Mouse (Mus musculus) heart, postnatal 0 days (tissue): Measurements from ENCODE around the gene Ubd. TPM values are rescaled to one million over a fixed set of nuclear protein-coding genes. Genes with fewer than 3 reads are reported as not detected.
A peak's percentile ranks its signal among the peaks of the same experiment; 100 is the strongest.
"Not testable (repeated sequence)": the region's sequence is repeated elsewhere in the genome, so short reads cannot be mapped to it uniquely, and the experiment has no call there.

ENCODE experiments used
- ATAC-seq: fragments of 200-750 bp; cut with Nextera tagmentation; 2 replicates; pipeline ENCODE4 v1.8.0; 2017; ENCODE audit warnings: low read depth, moderate number of reproducible peaks, moderate library complexity; ENCODE audit not compliant: insufficient read depth
- DNase-seq: peaks from one replicate; pipeline ENCODE4 v3.0.0-alpha.2; 2016; ENCODE audit warnings: low spot score
- H3K27ac ChIP-seq: fragments of 300-500 bp; sonication (generic); 2 replicates; pipeline ENCODE4 v1.5.1; 2014; ENCODE audit warnings: low read depth, mild to moderate bottlenecking
- H3K27me3 ChIP-seq: fragments of 300-500 bp; sonication (generic); 2 replicates; pipeline ENCODE4 v1.6.1; 2014; ENCODE audit warnings: low read length, mixed read lengths; ENCODE audit not compliant: control insufficient read depth, insufficient read depth
- H3K36me3 ChIP-seq: fragments of 300-500 bp; sonication (generic); replicated peaks from 2 replicates; pipeline ENCODE4 v1.6.1; 2014; ENCODE audit warnings: low read length, mixed read lengths; ENCODE audit not compliant: control insufficient read depth, insufficient read depth
- H3K4me1 ChIP-seq: fragments of 300-500 bp; sonication (generic); 2 replicates; pipeline ENCODE4 v1.6.1; 2014; ENCODE audit warnings: antibody characterized with exemption; ENCODE audit not compliant: control insufficient read depth, insufficient read depth
- H3K4me2 ChIP-seq: fragments of 300-500 bp; sonication (generic); 2 replicates; pipeline ENCODE4 v1.6.1; 2014; ENCODE audit warnings: low read depth, mild to moderate bottlenecking, low read length, moderate library complexity
- H3K4me3 ChIP-seq: fragments of 300-500 bp; sonication (generic); 2 replicates; pipeline ENCODE4 v1.5.1; 2014; ENCODE audit warnings: low read depth, low read length
- H3K9ac ChIP-seq: fragments of 300-500 bp; sonication (generic); replicated peaks from 2 replicates; pipeline ENCODE4 v1.6.1; 2014; ENCODE audit warnings: low read depth, low read length, mixed read lengths
- H3K9me3 ChIP-seq: fragments of 300-500 bp; sonication (generic); replicated peaks from 2 replicates; pipeline ENCODE4 v1.6.1; 2016; ENCODE audit warnings: low read length; ENCODE audit not compliant: control insufficient read depth
- CTCF ChIP-seq: IDR thresholded peaks from 2 replicates; pipeline ENCODE4 v1.5.1; 2016; ENCODE audit warnings: antibody characterized with exemption, control low read depth, low read depth
- EP300 ChIP-seq: IDR thresholded peaks from 2 replicates; pipeline ENCODE4 v1.6.1; 2016; ENCODE audit warnings: antibody characterized with exemption, low read depth
- WGBS: fragments of 180-500 bp; shearing (Covaris S2); extraction: QIAGEN DNeasy Blood & Tissue Kit; methylation state at CpG from one replicate; pipeline ENCODE4 v1.1.7; 2014; 5-methylcytosine and 5-hydroxymethylcytosine counted together
- polyA plus RNA-seq: library from polyadenylated mRNA; unstranded; fragments of >200 nt; fragmentation: Nextera tagmentation; extraction: Ambion mirVana; gene quantifications from 2 replicates; pipeline ENCODE4 v1.2.1, GENCODE M21; 2015
- total RNA-seq: library from RNA; depleted of rRNA; stranded (reverse); fragments of >200 nt; gene quantifications from 2 replicates; pipeline ENCODE4 v1.2.3, GENCODE M21; 2014; ENCODE audit warnings: low replicate concordance; rRNA removed

Ubd gene
- total and polyA plus RNA-seq, 2 experiments from 2014 or later = not detected

GRCm38 (mm10) chr17:37213018-37213417 is 19.3 kb downstream of the Ubd start, which contains the start of gene Olfr95:
Gene Olfr95, minus strand, starts transcription at chr17:37213118.
- WGBS = 57% methylated on average over 3 of the region's 3 CpGs

DNA sequence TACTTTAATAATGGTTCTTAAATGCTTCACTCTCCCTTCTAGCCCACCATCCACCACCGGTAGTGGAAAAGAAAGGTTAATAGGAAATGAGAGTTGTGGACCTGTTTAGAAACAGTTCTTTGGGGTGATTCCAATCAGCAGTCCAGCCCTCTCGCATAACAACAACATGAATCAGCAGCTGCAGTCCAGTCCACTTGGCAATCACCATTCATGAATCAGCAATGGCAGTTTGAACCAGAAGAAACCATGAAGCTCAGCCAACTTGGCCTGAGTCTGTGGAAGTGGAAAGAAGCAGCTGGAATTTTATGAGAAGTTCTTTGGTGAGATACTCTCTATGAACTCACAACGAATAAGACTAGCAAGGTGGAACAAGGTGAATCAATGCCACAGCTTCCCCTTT is 24.8 kb downstream of the Ubd start:
- Histone ChIP-seq H3K9me3 (no peaks in the 10 kb centered on the region; the same call in 1 of the 2 replicates), H3K4me3 (no peak overlapping the region), H3K4me2 (no peak overlapping the region), H3K27me3 (no peaks in the 10 kb centered on the region), H3K4me1 (no peaks in the 10 kb centered on the region), H3K9ac (no peak overlapping the region), H3K27ac (no peak overlapping the region), H3K36me3 (no peaks in the 10 kb centered on the region)
- TF ChIP-seq EP300 (no peak), CTCF (no peak)
- DNase-seq (no peak), ATAC-seq (no peak)
- 72% methylated on average over 3 of the region's 3 CpGs for WGBS

More at GRCm38 (mm10) chr17:37213018-37213417, 19.3 kb downstream of the Ubd start, which contains the start of gene Olfr95:
- no peak within 1 kb of the TSS for H3K27ac ChIP-seq
- no peaks in the 10 kb centered on the region for H3K36me3 ChIP-seq
- DNase-seq (no peak), ATAC-seq (no peak)
- H3K9ac ChIP-seq = no peak within 1 kb of the TSS
- no peak for TF ChIP-seq CTCF
- no peak for TF ChIP-seq EP300
- no peaks in the 10 kb centered on the region for H3K4me1 ChIP-seq
- no peak within 1 kb of the TSS for H3K4me2 ChIP-seq
- no peaks in the 10 kb centered on the region; the same call in 1 of the 2 replicates for H3K9me3 ChIP-seq
- no peak within 1 kb of the TSS for H3K4me3 ChIP-seq
- H3K27me3 ChIP-seq = peaks cover 19% of the 10 kb centered on the region

DNA sequence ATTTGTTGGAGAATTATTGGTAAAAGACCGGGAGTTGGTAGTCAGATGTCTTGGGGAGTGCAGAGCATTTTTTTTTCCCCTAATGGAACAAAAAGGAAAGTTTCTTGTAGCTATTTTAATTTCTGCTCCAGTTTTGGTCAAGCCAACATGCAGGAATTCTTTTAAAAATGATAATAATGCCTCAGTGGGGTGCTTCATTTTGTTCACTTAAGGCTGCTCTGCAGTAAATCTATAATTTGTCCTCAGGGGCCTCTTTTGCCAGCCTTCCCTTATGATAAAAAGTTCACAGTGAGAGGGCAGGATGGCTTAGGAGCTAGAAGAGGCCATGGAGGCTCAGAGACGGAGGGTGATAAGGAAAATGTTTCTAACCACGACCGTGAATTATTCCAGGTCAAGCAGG is 26.2 kb downstream of the Ubd start, which contains the start of gene Olfr96:
Olfr96 (plus strand) TSS at position 301 of the 400 bp plus-strand sequence.
- WGBS = 50% methylated on average over 4 of the region's 4 CpGs
- H3K4me1 ChIP-seq = no peaks in the 10 kb centered on the region
- no peak within 1 kb of the TSS for H3K9ac ChIP-seq
- ATAC-seq (no peak), DNase-seq (no peak)
- H3K27me3 ChIP-seq = no peaks in the 10 kb centered on the region
- no peaks in the 10 kb centered on the region; the same call in 1 of the 2 replicates for H3K9me3 ChIP-seq
- no peak within 1 kb of the TSS for H3K27ac ChIP-seq
- no peak within 1 kb of the TSS for H3K4me2 ChIP-seq
- no peak within 1 kb of the TSS for H3K4me3 ChIP-seq
- H3K36me3 ChIP-seq = no peaks in the 10 kb centered on the region
- TF ChIP-seq EP300 = no peak
- no peak for TF ChIP-seq CTCF

DNA sequence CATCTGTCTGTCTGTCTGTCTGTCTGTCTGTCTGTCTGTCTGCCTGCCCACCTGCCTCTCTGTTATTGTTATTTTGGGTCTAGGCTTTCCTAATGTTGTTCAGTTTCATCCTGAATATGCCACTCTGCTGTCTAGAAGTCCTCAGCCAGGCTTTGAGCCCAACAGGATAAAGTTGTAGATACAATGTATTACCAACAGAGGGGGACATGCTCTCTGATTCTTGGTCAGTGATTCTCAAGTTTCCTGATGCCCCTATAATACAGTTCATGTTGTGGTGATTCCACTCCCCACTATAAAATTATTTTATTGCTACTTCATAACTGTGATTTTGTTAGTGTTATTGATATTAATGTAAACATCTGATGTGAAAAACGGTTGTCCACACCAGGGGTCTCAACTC is 28.2 kb downstream of the Ubd start:
- no peak overlapping the region for H3K9ac ChIP-seq
- no peak overlapping the region for H3K4me3 ChIP-seq
- ATAC-seq (no peak), DNase-seq (no peak)
- no peaks in the 10 kb centered on the region for H3K27me3 ChIP-seq
- no peaks in the 10 kb centered on the region; the same call in 1 of the 2 replicates for H3K9me3 ChIP-seq
- no peak overlapping the region for H3K4me2 ChIP-seq
- no peaks in the 10 kb centered on the region for H3K36me3 ChIP-seq
- no peaks in the 10 kb centered on the region for H3K4me1 ChIP-seq
- no peak for TF ChIP-seq EP300
- TF ChIP-seq CTCF = peak; percentile 19; the same call in 1 of the 2 replicates
- H3K27ac ChIP-seq = no peak overlapping the region
- WGBS = 24% methylated on average over 1 of the region's 1 CpGs

- H3K4me3 ChIP-seq, DNase-seq, H3K4me1 ChIP-seq, H3K4me2 ChIP-seq, H3K9ac ChIP-seq, H3K36me3 ChIP-seq, H3K9me3 ChIP-seq, H3K27ac ChIP-seq, ATAC-seq, H3K27me3 ChIP-seq: not testable (repeated sequence)
- 71% methylated on average over 2 of the region's 2 CpGs for WGBS
These were observed 43.5 kb downstream of the Ubd start, which contains the start of gene Olfr97 for GRCm38 (mm10) chr17:37237230-37237629. Gene Olfr97, minus strand, starts transcription at chr17:37237330.

DNA sequence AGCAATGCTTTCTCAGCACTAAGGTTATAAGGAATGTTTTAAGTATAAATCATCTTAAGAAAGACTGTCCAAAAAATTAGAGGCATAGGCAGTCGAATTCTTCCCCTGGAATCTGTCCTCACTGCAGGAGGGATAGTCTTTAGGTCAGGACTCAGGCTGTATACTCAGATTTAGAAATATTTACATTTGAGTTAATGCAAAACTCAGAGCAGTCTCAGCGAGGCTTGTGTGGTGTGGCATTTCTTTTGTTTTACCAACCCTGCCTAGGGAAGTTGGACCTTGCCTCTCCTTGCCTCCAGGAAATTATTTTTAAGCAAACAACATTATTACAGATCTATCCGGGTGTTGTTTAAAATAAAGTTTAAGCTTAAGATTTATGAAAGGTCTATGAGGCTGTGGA is 48.5 kb downstream of the Ubd start:
- H3K4me3 ChIP-seq = no peak overlapping the region
- WGBS = 48% methylated on average over 3 of the region's 3 CpGs

More for the DNA sequence above, 48.5 kb downstream of the Ubd start:
- Histone ChIP-seq H3K36me3 (no peaks in the 10 kb centered on the region), H3K9me3 (no peaks in the 10 kb centered on the region), H3K27me3 (no peaks in the 10 kb centered on the region), H3K4me1 (no peaks in the 10 kb centered on the region), H3K9ac (no peak overlapping the region), H3K27ac (no peak overlapping the region), H3K4me2 (no peak overlapping the region)
- TF ChIP-seq CTCF (no peak), EP300 (no peak)
- no peak for DNase-seq
- ATAC-seq = no peak

Other genes starting within 250 kb of the Ubd start
- gene Ppp1r11, start 242.2 kb upstream of the Ubd start, total RNA-seq = 22.3 and 29.6 TPM in 2 replicates
- 84.0 and 84.4 TPM in 2 replicates for gene Ppp1r11, start 242.2 kb upstream of the Ubd start, polyA plus RNA-seq
- gene Znrd1, start 235.3 kb upstream of the Ubd start, total RNA-seq = 13.4 and 20.4 TPM in 2 replicates
- 33.6 and 38.4 TPM in 2 replicates for gene Znrd1, start 235.3 kb upstream of the Ubd start, polyA plus RNA-seq
- gene Znrd1as, start 235.3 kb upstream of the Ubd start, total RNA-seq = 2.8 TPM in 1 of 2 replicates, not detected in the other
- 8.2 and 10.0 TPM in 2 replicates for gene Znrd1as, start 235.3 kb upstream of the Ubd start, polyA plus RNA-seq
- gene 2410137M14Rik, start 212.7 kb upstream of the Ubd start, total RNA-seq = not detected in 2 replicates
- 0.18 TPM in 1 of 2 replicates, not detected in the other for gene 2410137M14Rik, start 212.7 kb upstream of the Ubd start, polyA plus RNA-seq
- not detected in 2 replicates for gene H2-M5, start 204.4 kb upstream of the Ubd start, total RNA-seq
- gene H2-M5, start 204.4 kb upstream of the Ubd start, polyA plus RNA-seq = 0.04 TPM in 1 of 2 replicates, not detected in the other
- gene Zfp57, start 192.7 kb upstream of the Ubd start, total RNA-seq = 12.5 and 14.7 TPM in 2 replicates
- 9.2 and 10.0 TPM in 2 replicates for gene Zfp57, start 192.7 kb upstream of the Ubd start, polyA plus RNA-seq
- not detected in 2 replicates for gene Mog, start 170.5 kb upstream of the Ubd start, total RNA-seq
- gene Mog, start 170.5 kb upstream of the Ubd start, polyA plus RNA-seq = not detected in 2 replicates
- gene Gabbr1, start 147.9 kb upstream of the Ubd start, total RNA-seq = 4.8 and 6.7 TPM in 2 replicates
- gene Gabbr1, start 147.9 kb upstream of the Ubd start, polyA plus RNA-seq = 1.8 and 1.9 TPM in 2 replicates
- gene Olfr90, start 105.4 kb upstream of the Ubd start, total RNA-seq = not detected in 2 replicates
- gene Olfr90, start 105.4 kb upstream of the Ubd start, polyA plus RNA-seq = not detected in 2 replicates
- gene Olfr91, start 95.6 kb upstream of the Ubd start, total RNA-seq = not detected in 2 replicates
- gene Olfr91, start 95.6 kb upstream of the Ubd start, polyA plus RNA-seq = not detected in 2 replicates
- gene Olfr92, start 73.8 kb upstream of the Ubd start, total RNA-seq = not detected in 2 replicates
- gene Olfr92, start 73.8 kb upstream of the Ubd start, polyA plus RNA-seq = not detected in 2 replicates
- not detected in 2 replicates for gene Olfr93, start 32.4 kb upstream of the Ubd start, total RNA-seq
- not detected in 2 replicates for gene Olfr93, start 32.4 kb upstream of the Ubd start, polyA plus RNA-seq
- not detected in 2 replicates for gene Olfr94, start 7.1 kb downstream of the Ubd start, total RNA-seq
- gene Olfr94, start 7.1 kb downstream of the Ubd start, polyA plus RNA-seq = not detected in 2 replicates
- not detected in 2 replicates for gene Olfr95, start 19.2 kb downstream of the Ubd start, total RNA-seq
- gene Olfr95, start 19.2 kb downstream of the Ubd start, polyA plus RNA-seq = not detected in 2 replicates
- not detected in 2 replicates for gene Olfr96, start 26.3 kb downstream of the Ubd start, total RNA-seq
- not detected in 2 replicates for gene Olfr96, start 26.3 kb downstream of the Ubd start, polyA plus RNA-seq
- not detected in 2 replicates for gene Olfr97, start 43.4 kb downstream of the Ubd start, total RNA-seq
- not detected in 2 replicates for gene Olfr97, start 43.4 kb downstream of the Ubd start, polyA plus RNA-seq
- not detected in 2 replicates for gene Olfr98, start 69.9 kb downstream of the Ubd start, total RNA-seq
- gene Olfr98, start 69.9 kb downstream of the Ubd start, polyA plus RNA-seq = not detected in 2 replicates
- 0.42 and 0.43 TPM in 2 replicates for gene H2-M3, start 76.3 kb downstream of the Ubd start, total RNA-seq
- gene H2-M3, start 76.3 kb downstream of the Ubd start, polyA plus RNA-seq = 2.6 and 2.9 TPM in 2 replicates
- not detected in 2 replicates for gene Olfr99, start 89.6 kb downstream of the Ubd start, total RNA-seq
- gene Olfr99, start 89.6 kb downstream of the Ubd start, polyA plus RNA-seq = not detected in 2 replicates
- not detected in 2 replicates for gene Olfr101, start 110.4 kb downstream of the Ubd start, total RNA-seq
- gene Olfr101, start 110.4 kb downstream of the Ubd start, polyA plus RNA-seq = not detected in 2 replicates
- gene Olfr102, start 123.2 kb downstream of the Ubd start, total RNA-seq = not detected in 2 replicates
- gene Olfr102, start 123.2 kb downstream of the Ubd start, polyA plus RNA-seq = not detected in 2 replicates
- gene Olfr103, start 145.8 kb downstream of the Ubd start, total RNA-seq = not detected in 2 replicates
- not detected in 2 replicates for gene Olfr103, start 145.8 kb downstream of the Ubd start, polyA plus RNA-seq
- not detected in 2 replicates for gene Olfr104-ps, start 165.7 kb downstream of the Ubd start, total RNA-seq
- gene Olfr104-ps, start 165.7 kb downstream of the Ubd start, polyA plus RNA-seq = not detected in 2 replicates
- not detected in 2 replicates for gene Olfr105-ps, start 185.1 kb downstream of the Ubd start, total RNA-seq
- not detected in 2 replicates for gene Olfr105-ps, start 185.1 kb downstream of the Ubd start, polyA plus RNA-seq
- gene Olfr106-ps, start 196.5 kb downstream of the Ubd start, total RNA-seq = not detected in 2 replicates
- gene Olfr106-ps, start 196.5 kb downstream of the Ubd start, polyA plus RNA-seq = not detected in 2 replicates
- gene Olfr107, start 205.3 kb downstream of the Ubd start, total RNA-seq = not detected in 2 replicates
- not detected in 2 replicates for gene Olfr107, start 205.3 kb downstream of the Ubd start, polyA plus RNA-seq